Mouse (Mus musculus): Measurements from ENCODE around the gene Ubtd1.
"Not testable (repeated sequence)": the region's sequence is repeated elsewhere in the genome, so short reads cannot be mapped to it uniquely, and the experiment has no call there.

Ubtd1 gene

DNA sequence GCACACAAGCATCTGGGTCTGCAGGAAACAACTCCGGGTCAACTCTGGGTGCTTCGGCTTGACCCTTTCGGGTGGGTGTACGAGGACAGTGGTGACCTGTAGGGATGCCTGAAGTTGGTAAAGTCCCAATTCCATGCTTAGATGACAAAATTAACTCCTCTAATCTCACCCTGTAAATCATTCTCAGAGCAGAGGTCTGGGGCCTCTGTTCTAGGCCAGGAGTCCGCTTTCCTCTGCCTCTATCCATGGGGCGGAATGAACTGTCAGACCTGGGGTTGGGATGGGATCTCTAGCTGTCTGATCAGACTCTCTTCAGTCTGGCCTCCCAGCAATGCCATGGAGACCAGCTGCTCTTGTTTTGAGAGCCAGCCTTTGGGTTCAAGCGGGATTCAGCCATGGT, 79.9 kb downstream of the Ubtd1 start:
- DNase-seq (ENCODE audit: low spot score in 2 of 2), result no peak

DNA sequence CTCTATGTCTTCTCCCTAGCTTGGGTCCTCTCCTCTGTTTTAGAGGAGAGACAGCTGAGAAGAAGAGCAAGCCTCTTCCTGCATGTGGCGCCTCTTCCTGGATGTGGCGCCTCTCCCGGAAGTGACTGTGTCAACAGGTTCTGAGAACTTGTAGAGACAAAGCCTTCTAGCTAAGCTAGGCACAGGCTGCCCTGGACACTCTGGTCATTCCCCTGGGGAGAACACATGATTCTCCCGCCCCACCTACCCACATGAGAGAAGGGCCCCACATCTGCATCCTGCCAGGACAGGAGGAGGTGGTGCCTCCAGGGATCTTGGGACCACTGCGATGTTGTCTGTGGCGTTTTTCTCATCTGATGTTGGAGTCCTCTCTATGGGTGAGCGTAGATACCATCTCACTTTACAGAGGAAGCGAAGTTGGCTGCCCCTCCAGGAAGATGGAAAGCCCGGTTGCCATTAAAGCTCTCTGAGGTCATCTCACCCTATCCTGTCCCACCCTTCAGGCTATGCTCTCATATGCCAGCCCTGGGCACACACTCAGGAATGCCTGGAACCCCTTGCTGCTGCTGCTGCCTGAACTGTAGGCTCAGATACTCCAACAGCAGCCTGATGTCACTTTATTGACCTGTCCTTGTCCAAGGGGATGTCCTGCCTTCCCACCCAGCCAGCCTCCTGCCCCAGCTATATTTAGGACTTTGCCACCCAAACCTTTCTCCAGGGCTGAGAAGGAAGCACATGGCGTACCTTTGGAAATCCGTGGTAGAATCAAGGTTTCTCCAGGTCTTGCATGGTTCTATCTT, 87.1 kb downstream of the Ubtd1 start:
- DNase-seq (ENCODE audit: low spot score in 2 of 2), result peak; percentile 27 to 59

DNA sequence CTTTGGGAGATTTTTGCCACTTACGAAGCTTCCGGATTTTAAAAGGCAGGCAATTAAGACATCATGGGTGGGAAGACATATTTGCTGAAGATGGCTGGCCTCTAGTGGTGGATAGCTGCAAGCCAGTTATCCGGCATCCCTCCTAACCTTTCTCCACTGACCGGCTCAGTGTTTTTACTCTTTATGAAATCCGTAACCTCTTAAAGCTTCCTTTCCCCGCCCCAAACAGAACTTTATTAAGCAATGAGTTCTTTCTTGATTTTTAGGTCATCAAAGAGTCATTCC, 87.6 kb downstream of the Ubtd1 start:
- DNase-seq (ENCODE audit: low spot score in 2 of 2), result peak in 1 of 2 experiments; percentile 60

DNA sequence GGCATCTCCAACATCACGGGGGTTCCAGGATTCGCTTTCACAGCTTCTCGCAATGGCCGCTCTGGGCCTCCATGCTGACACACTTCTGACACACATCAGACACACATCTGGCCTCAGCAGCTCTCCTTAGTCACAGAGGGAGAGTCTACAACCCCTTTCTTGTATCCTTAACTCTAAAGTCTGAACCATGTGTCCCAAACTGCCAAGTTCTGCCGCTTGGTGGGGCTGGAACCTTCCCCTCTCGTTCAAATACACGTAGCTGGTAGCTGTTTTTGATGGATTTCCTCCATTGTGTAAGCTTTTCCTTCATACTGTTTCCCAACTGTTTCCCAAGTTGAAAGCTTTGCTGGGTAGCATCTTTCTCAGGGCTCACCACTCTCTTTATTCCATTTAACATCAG, 89.7 kb downstream of the Ubtd1 start:
- no peak for DNase-seq (ENCODE audit: low spot score in 2 of 2)

DNA sequence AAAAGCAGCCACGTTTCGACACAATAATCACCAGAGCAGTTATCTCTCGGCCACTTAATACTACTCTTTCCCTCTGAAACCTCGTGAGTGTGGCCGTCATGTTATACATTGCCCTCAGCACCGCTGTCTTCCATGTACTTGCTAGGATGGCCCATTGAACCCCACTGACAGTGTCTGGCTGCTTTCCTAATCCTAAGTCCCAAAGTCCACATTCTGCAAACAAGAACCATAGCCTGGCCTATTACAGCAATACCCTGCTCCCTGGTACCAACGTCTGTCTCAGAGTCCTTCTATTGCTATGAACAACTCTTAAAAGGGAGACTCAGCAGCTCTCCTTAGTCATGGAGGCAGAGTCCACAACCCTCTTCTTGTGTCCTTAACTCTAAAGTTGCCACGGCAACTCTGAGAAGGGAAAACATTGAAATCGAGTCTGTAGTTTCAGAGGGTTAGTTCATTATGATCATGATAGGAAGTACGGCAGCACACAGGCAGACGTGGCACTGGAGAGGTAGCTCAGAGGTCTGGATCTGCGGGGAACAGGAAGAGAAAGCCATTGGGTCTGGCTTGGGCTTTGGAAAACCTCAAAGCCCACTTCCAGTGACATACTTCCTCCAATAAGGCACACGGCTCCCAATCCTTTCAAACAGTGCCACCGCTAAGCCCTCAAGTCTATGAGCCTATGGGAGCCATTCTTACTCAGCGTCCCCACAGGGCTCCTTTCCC, 90.5 kb downstream of the Ubtd1 start:
- no peak for DNase-seq (ENCODE audit: low spot score in 2 of 2)

DNA sequence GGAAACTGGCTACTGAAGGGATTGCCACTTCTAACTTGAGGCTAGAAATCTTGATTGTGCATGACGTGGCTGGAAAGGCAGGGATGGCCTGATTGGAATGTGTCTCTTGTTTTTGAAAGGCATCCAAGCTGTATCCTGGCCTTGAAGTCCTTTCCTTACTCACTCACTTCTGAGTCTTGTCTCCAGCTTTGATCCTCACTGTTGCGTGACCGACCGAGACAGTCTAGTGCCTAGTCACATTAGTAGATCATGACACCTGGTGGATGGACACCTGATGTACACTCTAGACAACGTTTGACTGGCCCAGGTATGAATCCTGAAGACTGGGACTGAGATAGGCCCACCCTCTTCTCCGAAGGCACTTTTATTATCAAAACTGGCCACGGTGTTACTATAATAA, 91.2 kb downstream of the Ubtd1 start:
- DNase-seq (ENCODE audit: low spot score in 2 of 2), result no peak

DNA sequence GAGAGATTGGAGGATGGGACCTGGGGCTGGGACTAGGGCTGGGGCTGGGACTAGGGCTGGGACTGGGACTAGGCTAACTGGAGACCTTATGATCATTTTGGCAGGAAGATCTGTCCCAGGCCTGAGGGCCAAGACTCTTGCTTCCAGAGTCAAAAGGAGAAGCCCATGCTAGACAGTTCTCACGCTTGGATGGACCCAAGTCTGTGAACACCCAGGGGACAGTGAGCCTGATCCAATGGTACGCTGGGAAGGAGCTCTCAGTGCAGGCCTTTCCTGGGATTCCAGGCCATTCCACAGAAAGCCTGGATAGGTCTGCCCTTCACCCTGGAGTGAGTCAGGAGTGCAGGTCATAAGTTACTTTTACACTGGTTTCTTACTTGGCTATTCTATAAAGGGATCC, 93.5 kb downstream of the Ubtd1 start:
- peak; percentile 30 to 46 for DNase-seq (ENCODE audit: low spot score in 2 of 2)

DNA sequence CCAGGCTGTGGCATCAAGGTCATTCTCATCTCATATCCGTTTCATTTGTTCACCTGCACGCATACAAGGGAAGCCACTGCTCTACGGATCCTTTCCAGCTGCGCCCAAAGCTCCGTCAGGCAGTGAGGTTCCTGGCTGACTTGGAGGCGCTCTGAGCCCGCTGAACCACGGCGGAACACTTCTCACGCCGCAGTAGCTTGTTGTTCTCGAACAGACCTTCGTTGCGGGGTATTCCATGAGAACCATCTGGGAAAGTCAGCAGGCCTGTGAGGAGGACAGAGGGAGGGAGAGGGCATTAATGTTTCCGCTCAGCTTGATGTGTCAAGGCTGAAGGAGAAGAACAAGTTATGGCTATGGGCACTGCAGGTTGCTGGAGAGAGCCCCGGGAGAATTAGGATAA, 94.4 kb downstream of the Ubtd1 start:
- no peak for DNase-seq (ENCODE audit: low spot score in 2 of 2)

DNA sequence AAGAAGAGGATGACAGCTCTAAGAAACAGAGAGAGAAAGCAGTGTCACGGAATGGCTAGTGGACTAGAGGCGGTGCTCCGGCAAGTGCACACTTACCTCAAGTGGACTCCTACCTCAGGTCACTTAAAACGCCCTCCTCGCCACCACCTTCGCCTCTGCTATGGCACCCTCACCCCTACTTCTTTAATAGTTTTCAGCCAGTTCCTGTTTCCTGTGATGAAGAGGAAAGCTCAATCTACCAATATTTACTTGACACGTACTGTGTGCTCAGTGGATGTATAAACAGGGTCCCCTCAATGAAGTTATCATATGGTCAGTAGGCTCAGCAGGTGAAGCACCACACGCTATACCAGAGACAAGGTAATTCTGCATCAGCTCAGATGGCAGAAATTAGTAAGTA, 97.0 kb downstream of the Ubtd1 start:
- DNase-seq (ENCODE audit: low spot score in 2 of 2), result no peak

DNA sequence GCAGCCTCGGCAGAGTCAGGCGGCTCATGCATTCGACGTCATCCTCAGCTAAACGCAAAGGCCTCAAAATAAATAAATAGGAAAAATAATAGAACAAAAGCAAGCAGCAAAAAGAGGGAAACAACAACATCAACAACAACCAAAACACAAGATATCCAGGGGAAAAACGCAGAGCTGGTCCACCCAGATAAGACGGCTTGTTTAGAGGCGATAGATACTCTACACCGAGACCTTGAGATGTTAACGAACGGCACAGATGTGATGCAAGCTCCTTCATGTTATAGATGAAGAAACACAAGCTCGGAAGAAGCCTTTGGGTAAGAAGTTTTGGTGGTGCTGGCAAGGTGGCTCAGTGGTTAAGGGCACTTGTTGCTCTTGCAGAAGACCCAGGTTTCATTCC, 97.4 kb downstream of the Ubtd1 start:
- DNase-seq (ENCODE audit: low spot score in 2 of 2), result no peak

DNA sequence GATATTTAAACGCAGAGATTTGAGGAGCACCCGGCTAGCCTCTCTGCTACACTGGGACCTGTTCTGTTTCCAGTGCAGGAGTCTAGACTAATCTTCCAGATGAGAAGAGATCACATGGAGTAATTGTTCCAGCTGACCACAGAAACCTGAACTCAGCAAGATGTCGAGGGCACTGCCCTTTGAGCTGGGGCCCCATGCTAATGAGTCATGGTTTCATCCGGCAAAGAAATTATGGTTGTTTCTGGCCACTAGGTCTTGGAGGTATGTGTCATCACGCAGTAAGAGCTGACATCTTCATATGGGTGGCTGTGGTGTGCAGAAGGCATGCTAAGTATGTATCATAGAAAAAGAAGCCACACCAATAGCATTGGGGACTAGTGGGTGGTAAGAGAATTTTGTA, 98.4 kb downstream of the Ubtd1 start:
- no peak for DNase-seq (ENCODE audit: low spot score in 2 of 2)

DNA sequence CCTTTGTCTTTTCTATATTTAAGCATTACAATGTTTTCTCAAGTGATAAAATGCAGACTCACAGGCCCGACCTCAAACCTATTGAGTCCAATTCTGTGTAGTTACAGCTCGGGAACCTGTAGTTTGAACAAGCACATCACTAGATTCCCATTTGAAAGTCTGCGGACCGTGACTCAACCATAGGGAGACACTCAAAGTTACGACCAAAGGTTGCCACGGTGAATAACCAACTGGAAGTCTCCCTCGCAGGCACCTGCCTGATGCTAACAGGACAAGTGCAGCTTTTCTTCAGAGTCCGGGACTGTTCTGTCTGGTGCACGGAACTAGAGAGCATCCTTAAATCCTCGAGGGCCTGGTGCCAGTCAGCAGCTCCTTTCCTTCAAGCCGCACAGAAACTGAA, 98.9 kb downstream of the Ubtd1 start:
- no peak for DNase-seq (ENCODE audit: low spot score in 2 of 2)

DNA sequence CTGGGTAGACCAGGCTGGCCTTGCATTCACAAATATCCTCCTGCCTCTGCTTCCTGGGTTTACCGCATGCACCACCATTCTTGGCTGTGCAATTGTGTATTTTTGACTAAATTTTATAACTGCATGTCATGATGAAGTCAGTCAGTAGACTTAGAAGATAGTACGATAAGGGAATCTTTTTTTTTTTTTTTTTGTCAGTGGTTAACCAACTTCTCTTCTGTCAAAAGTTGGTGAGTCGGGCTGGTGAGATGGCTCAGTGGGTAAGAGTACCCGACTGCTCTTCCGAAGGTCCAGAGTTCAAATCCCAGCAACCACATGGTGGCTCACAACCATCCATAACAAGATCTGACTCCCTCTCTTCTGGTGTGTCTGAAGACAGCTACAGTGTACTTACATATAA, 100.0 kb downstream of the Ubtd1 start:
- not testable (repeated sequence) for DNase-seq (ENCODE audit: low spot score in 2 of 2)

Measured in heart, adult 9 months (tissue).